Mouse (Mus musculus): ENCODE results near the gene Metrn.

Metrn gene

GRCm38 (mm10) chr17:25769331-25769730 lies 27.6 kb downstream of the Metrn start:
- no peak for DNase-seq (ENCODE audit: low spot score)

GRCm38 (mm10) chr17:25765886-25766285 lies 31.1 kb downstream of the Metrn start:
- DNase-seq (ENCODE audit: low spot score) = no peak

- no peak for DNase-seq (ENCODE audit: low spot score)
Measured at GRCm38 (mm10) chr17:25762591-25762990, 34.3 kb downstream of the Metrn start.

- DNase-seq (ENCODE audit: low spot score) = no peak
Measured at GRCm38 (mm10) chr17:25761561-25761970, 35.4 kb downstream of the Metrn start.

- DNase-seq (ENCODE audit: low spot score) = no peak
Measured at GRCm38 (mm10) chr17:25760148-25760547, 36.8 kb downstream of the Metrn start.

- no peak for DNase-seq (ENCODE audit: low spot score)
Measured at GRCm38 (mm10) chr17:25757691-25758090, 39.2 kb downstream of the Metrn start.

GRCm38 (mm10) chr17:25756378-25757242 lies 40.3 kb downstream of the Metrn start:
- no peak for DNase-seq (ENCODE audit: low spot score)

- no peak for DNase-seq (ENCODE audit: low spot score)
Measured at GRCm38 (mm10) chr17:25755627-25756377, 41.1 kb downstream of the Metrn start.

GRCm38 (mm10) chr17:25755086-25755485 lies 41.9 kb downstream of the Metrn start:
- no peak for DNase-seq (ENCODE audit: low spot score)

- DNase-seq (ENCODE audit: low spot score) = no peak
Measured at GRCm38 (mm10) chr17:25754241-25754640, 42.7 kb downstream of the Metrn start, which contains the start of gene Msln. Msln (minus strand) TSS chr17:25754378.

GRCm38 (mm10) chr17:25751446-25751845 lies 45.5 kb downstream of the Metrn start:
- DNase-seq (ENCODE audit: low spot score) = peak; percentile 48

GRCm38 (mm10) chr17:25749314-25749713 lies 47.6 kb downstream of the Metrn start:
- DNase-seq (ENCODE audit: low spot score) = no peak

- no peak for DNase-seq (ENCODE audit: low spot score)
Measured at GRCm38 (mm10) chr17:25748238-25748637, 48.7 kb downstream of the Metrn start.

GRCm38 (mm10) chr17:25744311-25744710 lies 52.6 kb downstream of the Metrn start:
- no peak for DNase-seq (ENCODE audit: low spot score)

GRCm38 (mm10) chr17:25743831-25744230 lies 53.1 kb downstream of the Metrn start:
- no peak for DNase-seq (ENCODE audit: low spot score)
